Mouse (Mus musculus): Measurements from ENCODE around the gene Cactin. TPM values are rescaled to one million over a fixed set of nuclear protein-coding genes. Genes with fewer than 3 reads are reported as not detected.
A peak's percentile ranks its signal among the peaks of the same experiment; 100 is the strongest.

Gene Cactin
- polyA plus RNA-seq, 1 experiment from 2014 or later: 29.6 TPM

DNA sequence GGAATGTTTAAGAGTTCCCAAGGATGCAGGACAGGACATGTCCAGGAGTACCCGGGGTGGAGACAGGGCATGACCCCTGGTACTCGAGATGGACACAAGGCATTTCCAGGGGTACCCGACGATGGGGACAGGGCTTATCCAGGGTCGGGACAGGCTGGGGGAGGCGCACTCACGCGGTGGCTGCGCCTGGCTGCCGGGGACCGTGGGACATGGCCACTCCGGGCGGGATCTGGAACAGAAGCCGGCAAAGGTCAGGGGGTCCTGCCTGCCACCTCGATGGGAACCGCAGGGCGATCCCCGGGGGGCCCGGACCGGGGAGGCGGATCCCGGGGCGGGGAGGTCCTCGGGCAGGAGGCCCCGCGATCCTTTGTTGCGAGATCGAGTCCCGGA is 29.1 kb downstream of the Cactin start:
- Histone ChIP-seq H3K4me3 (ENCODE audit: low read length) (peak overlapping the region; percentile 74), H3K36me3 (ENCODE audit: control insufficient read depth, insufficient read depth, low read length) (peaks cover 13% of the 10 kb centered on the region; the same call in 1 of the 2 replicates), H3K27ac (ENCODE audit: low read depth, low read length) (peak overlapping the region; percentile 69; the same call in 1 of the 2 replicates), H3K4me2 (replicated peaks; ENCODE audit: low read depth, low read length) (peak overlapping the region; percentile 73), H3K9me3 (ENCODE audit: control insufficient read depth, low read length) (no peaks in the 10 kb centered on the region), H3K27me3 (ENCODE audit: control insufficient read depth, insufficient read depth, low read length) (no peaks in the 10 kb centered on the region), H3K4me1 (ENCODE audit: control insufficient read depth, insufficient read depth, low read length) (peaks cover 16% of the 10 kb centered on the region), H3K9ac (ENCODE audit: low read depth, low read length) (peak overlapping the region; percentile 88)
- ATAC-seq (ENCODE audit: low FRiP score, low TSS enrichment): peak; percentile 5
- WGBS: 2% methylated on average over 15 of the region's 29 CpGs

DNA sequence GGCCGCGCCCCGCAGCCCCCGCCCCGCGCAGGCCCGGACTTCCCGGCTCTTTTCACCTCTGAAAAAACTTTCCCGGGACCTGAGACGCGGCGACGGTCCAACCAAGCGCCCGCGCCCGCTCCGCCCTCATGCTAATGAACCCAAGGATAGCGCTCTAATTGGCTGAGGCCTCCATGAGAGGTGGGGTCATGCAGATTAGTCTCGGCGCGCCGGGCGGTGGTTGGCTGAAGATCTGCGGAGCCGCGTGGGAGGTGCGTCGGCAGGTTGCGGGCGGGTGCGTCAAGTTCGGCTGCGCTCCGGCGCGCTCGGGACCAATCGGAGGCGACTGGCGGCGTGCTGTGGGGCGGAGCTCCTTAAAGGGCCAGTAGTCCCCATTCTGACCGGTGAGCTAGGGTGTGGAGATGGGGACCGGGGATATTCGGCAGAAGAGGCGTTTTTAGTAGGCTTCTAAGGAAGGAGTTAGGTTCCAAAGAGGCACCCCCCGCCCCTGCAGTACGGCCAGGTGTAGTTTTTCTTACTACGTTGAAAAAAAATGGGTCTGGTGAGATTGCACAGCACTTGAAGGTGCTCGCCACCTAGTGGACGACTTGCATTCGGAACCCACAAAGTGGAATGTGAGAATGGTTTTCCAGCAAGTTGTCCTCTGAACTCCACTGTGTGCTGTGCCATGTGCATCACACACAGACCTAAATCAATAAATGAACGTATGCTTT is 29.6 kb downstream of the Cactin start, which contains the start of gene Hmg20b:
TSS of gene Hmg20b (minus strand) at position 130 of the 713 bp plus-strand sequence.
- ATAC-seq (ENCODE audit: low FRiP score, low TSS enrichment): peak; percentile 94
- Histone ChIP-seq H3K4me2 (replicated peaks; ENCODE audit: low read depth, low read length) (peak within 1 kb of the TSS; percentile 73), H3K4me3 (ENCODE audit: low read length) (peak within 1 kb of the TSS; percentile 74), H3K9me3 (ENCODE audit: control insufficient read depth, low read length) (no peaks in the 10 kb centered on the region), H3K4me1 (ENCODE audit: control insufficient read depth, insufficient read depth, low read length) (peaks cover 16% of the 10 kb centered on the region), H3K27ac (ENCODE audit: low read depth, low read length) (peak within 1 kb of the TSS; percentile 69; the same call in 1 of the 2 replicates), H3K27me3 (ENCODE audit: control insufficient read depth, insufficient read depth, low read length) (no peaks in the 10 kb centered on the region), H3K36me3 (ENCODE audit: control insufficient read depth, insufficient read depth, low read length) (peaks cover 13% of the 10 kb centered on the region; the same call in 1 of the 2 replicates), H3K9ac (ENCODE audit: low read depth, low read length) (peak within 1 kb of the TSS; percentile 88)
- WGBS: under 1% methylated on average over 46 of the region's 54 CpGs

DNA sequence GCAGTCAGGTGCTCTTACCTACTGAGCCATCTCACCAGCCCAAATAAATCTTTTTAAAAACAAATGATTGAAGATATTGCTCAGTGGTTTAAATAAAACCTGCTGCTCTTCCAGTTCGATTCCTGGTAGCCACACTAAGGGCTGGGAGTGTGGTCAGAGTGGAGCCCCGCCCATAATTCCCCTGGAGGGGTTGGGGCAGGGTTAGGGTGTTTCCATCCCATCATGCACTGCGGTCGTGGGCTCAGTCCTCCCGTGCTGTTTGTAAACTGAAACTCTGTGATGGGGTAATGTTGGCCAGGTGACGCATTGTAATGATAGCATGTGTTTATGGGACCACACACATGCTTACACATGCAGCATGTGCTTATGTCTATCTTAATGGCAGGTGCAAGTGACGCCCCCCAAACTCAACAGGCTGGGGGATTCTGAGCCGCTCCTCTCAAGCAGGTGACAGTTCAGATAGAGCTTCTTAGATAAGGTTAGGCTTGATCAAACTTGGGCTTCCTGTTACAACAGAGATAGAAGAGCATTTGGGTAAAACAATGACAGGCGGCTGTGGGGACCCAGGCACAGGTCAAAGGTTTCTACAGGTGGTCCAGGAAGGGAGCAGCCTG is 30.9 kb downstream of the Cactin start:
- no peak overlapping the region for H3K4me2 ChIP-seq (replicated peaks; ENCODE audit: low read depth, low read length)
- H3K36me3 ChIP-seq (ENCODE audit: control insufficient read depth, insufficient read depth, low read length): peaks cover 13% of the 10 kb centered on the region; the same call in 1 of the 2 replicates
- H3K27me3 ChIP-seq (ENCODE audit: control insufficient read depth, insufficient read depth, low read length): no peaks in the 10 kb centered on the region
- peaks cover 12% of the 10 kb centered on the region for H3K4me1 ChIP-seq (ENCODE audit: control insufficient read depth, insufficient read depth, low read length)
- WGBS: 23% methylated on average over 9 of the region's 9 CpGs
- no peak for ATAC-seq (ENCODE audit: low FRiP score, low TSS enrichment)
- H3K27ac ChIP-seq (ENCODE audit: low read depth, low read length): no peak overlapping the region
- no peaks in the 10 kb centered on the region for H3K9me3 ChIP-seq (ENCODE audit: control insufficient read depth, low read length)
- H3K4me3 ChIP-seq (ENCODE audit: low read length): no peak overlapping the region
- no peak overlapping the region for H3K9ac ChIP-seq (ENCODE audit: low read depth, low read length)

- no peak overlapping the region for H3K4me2 ChIP-seq (replicated peaks; ENCODE audit: low read depth, low read length)
- WGBS: 67% methylated on average over 9 of the region's 9 CpGs
- ATAC-seq (ENCODE audit: low FRiP score, low TSS enrichment): no peak
- H3K9me3 ChIP-seq (ENCODE audit: control insufficient read depth, low read length): no peaks in the 10 kb centered on the region
- H3K4me3 ChIP-seq (ENCODE audit: low read length): no peak overlapping the region
- no peaks in the 10 kb centered on the region for H3K36me3 ChIP-seq (ENCODE audit: control insufficient read depth, insufficient read depth, low read length)
- peaks cover 12% of the 10 kb centered on the region; the same call in 1 of the 2 replicates for H3K4me1 ChIP-seq (ENCODE audit: control insufficient read depth, insufficient read depth, low read length)
- H3K27me3 ChIP-seq (ENCODE audit: control insufficient read depth, insufficient read depth, low read length): no peaks in the 10 kb centered on the region
- H3K9ac ChIP-seq (ENCODE audit: low read depth, low read length): no peak overlapping the region
- no peak overlapping the region for H3K27ac ChIP-seq (ENCODE audit: low read depth, low read length)
Measured at GRCm38 (mm10) chr10:81354738-81355477, 34.0 kb downstream of the Cactin start.

- Histone ChIP-seq H3K36me3 (ENCODE audit: control insufficient read depth, insufficient read depth, low read length) (no peaks in the 10 kb centered on the region), H3K27ac (ENCODE audit: low read depth, low read length) (no peak overlapping the region), H3K9me3 (ENCODE audit: control insufficient read depth, low read length) (no peaks in the 10 kb centered on the region), H3K27me3 (ENCODE audit: control insufficient read depth, insufficient read depth, low read length) (no peaks in the 10 kb centered on the region), H3K9ac (ENCODE audit: low read depth, low read length) (no peak overlapping the region), H3K4me2 (replicated peaks; ENCODE audit: low read depth, low read length) (no peak overlapping the region), H3K4me1 (ENCODE audit: control insufficient read depth, insufficient read depth, low read length) (peaks cover 12% of the 10 kb centered on the region; the same call in 1 of the 2 replicates), H3K4me3 (ENCODE audit: low read length) (no peak overlapping the region)
- ATAC-seq (ENCODE audit: low FRiP score, low TSS enrichment): no peak
- 86% methylated on average over 4 of the region's 4 CpGs for WGBS
Measured at GRCm38 (mm10) chr10:81355533-81355932, 34.6 kb downstream of the Cactin start.

GRCm38 (mm10) chr10:81356352-81356990 is 35.6 kb downstream of the Cactin start:
- 50% methylated on average over 12 of the region's 12 CpGs for WGBS
- Histone ChIP-seq H3K27ac (ENCODE audit: low read depth, low read length) (no peak overlapping the region), H3K4me1 (ENCODE audit: control insufficient read depth, insufficient read depth, low read length) (peaks cover 16% of the 10 kb centered on the region; the same call in 1 of the 2 replicates), H3K9ac (ENCODE audit: low read depth, low read length) (no peak overlapping the region), H3K27me3 (ENCODE audit: control insufficient read depth, insufficient read depth, low read length) (no peaks in the 10 kb centered on the region), H3K4me3 (ENCODE audit: low read length) (no peak overlapping the region), H3K36me3 (ENCODE audit: control insufficient read depth, insufficient read depth, low read length) (no peaks in the 10 kb centered on the region), H3K9me3 (ENCODE audit: control insufficient read depth, low read length) (no peaks in the 10 kb centered on the region), H3K4me2 (replicated peaks; ENCODE audit: low read depth, low read length) (peak overlapping the region; percentile 99)
- ATAC-seq (ENCODE audit: low FRiP score, low TSS enrichment): no peak

GRCm38 (mm10) chr10:81356991-81357844 is 36.3 kb downstream of the Cactin start, which contains the start of gene Mfsd12:
Gene Mfsd12 (plus strand): TSS chr10:81357491.
- WGBS: 2% methylated on average over 66 of the region's 79 CpGs

GRCm38 (mm10) chr10:81358209-81358608 is 37.3 kb downstream of the Cactin start:
- peak overlapping the region; percentile 99 for H3K4me2 ChIP-seq (replicated peaks; ENCODE audit: low read depth, low read length)
- H3K27me3 ChIP-seq (ENCODE audit: control insufficient read depth, insufficient read depth, low read length): peaks cover under 1% of the 10 kb centered on the region; the same call in 1 of the 2 replicates
- no peak for ATAC-seq (ENCODE audit: low FRiP score, low TSS enrichment)
- peak overlapping the region; percentile 82 for H3K4me3 ChIP-seq (ENCODE audit: low read length)
- no peak overlapping the region for H3K27ac ChIP-seq (ENCODE audit: low read depth, low read length)
- peaks cover 2% of the 10 kb centered on the region; the same call in 1 of the 2 replicates for H3K36me3 ChIP-seq (ENCODE audit: control insufficient read depth, insufficient read depth, low read length)
- WGBS: 40% methylated on average over 4 of the region's 4 CpGs
- no peaks in the 10 kb centered on the region for H3K9me3 ChIP-seq (ENCODE audit: control insufficient read depth, low read length)
- H3K4me1 ChIP-seq (ENCODE audit: control insufficient read depth, insufficient read depth, low read length): peaks cover 21% of the 10 kb centered on the region; the same call in 1 of the 2 replicates
- peak overlapping the region; percentile 76 for H3K9ac ChIP-seq (ENCODE audit: low read depth, low read length)

More at GRCm38 (mm10) chr10:81356991-81357844, 36.3 kb downstream of the Cactin start, which contains the start of gene Mfsd12:
- Histone ChIP-seq H3K9ac (ENCODE audit: low read depth, low read length) (peak within 1 kb of the TSS; percentile 76), H3K4me1 (ENCODE audit: control insufficient read depth, insufficient read depth, low read length) (peaks cover 16% of the 10 kb centered on the region; the same call in 1 of the 2 replicates), H3K27me3 (ENCODE audit: control insufficient read depth, insufficient read depth, low read length) (no peaks in the 10 kb centered on the region), H3K27ac (ENCODE audit: low read depth, low read length) (no peak within 1 kb of the TSS), H3K36me3 (ENCODE audit: control insufficient read depth, insufficient read depth, low read length) (peaks cover 2% of the 10 kb centered on the region; the same call in 1 of the 2 replicates), H3K9me3 (ENCODE audit: control insufficient read depth, low read length) (no peaks in the 10 kb centered on the region), H3K4me2 (replicated peaks; ENCODE audit: low read depth, low read length) (peak within 1 kb of the TSS; percentile 99), H3K4me3 (ENCODE audit: low read length) (peak within 1 kb of the TSS; percentile 82)
- ATAC-seq (ENCODE audit: low FRiP score, low TSS enrichment): peak; percentile 90

Measured in kidney, embryonic 14.5 days (tissue).